Mouse (Mus musculus): ENCODE results near the gene Ptprg. TPM values are rescaled to one million over a fixed set of nuclear protein-coding genes. Genes with fewer than 3 reads are reported as not detected.

Ptprg gene
- polyA plus RNA-seq, 1 experiment from 2014 or later, result 48.1 TPM

DNA sequence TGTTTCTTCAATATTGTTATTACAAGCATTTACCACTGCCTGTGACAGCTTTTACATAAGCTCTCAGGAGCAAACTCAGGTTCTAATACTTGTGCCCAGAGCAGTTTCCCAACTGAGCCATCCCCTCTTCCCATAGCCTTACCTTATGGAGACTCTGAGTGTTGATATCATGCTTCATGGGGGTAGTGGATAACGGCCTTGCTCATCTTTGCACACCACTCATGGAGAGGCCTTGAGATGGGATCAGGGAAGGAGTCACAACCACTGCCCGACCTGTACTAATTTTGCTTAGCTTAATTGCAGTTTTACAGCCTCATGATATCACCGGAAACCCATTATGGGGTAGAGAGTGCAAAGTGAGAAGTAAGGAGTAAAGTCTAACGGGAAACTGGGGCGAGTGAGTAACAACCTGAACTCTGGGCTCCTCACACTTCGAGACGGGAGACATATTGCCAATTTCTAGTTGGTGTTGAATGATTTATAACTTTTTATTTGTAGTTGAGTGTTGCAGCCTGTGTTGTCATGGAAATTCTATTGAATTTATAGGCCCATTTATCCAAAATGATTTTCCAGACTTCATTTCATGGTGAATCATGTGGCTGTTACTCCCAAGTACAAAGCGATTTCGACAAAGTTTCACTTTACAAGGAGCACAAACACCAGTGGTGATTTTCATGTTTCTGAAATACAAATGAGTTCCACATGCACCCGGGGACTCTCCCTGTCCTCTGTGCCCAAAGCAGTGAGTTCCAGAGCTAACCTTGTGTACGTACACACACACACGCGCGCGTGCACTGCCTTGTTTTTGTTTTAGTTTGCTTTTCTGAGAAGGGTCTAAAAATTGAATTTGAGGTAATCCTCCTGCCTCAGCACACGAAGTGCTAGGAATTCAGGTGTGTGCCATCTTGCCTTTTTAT is 472.7 kb downstream of the Ptprg start:
- H3K27me3 ChIP-seq, result no peaks in the 10 kb centered on the region
- H3K9ac ChIP-seq, result no peak overlapping the region
- no peaks in the 10 kb centered on the region for H3K4me1 ChIP-seq (replicated peaks)
- no peak overlapping the region for H3K4me2 ChIP-seq
- WGBS, result 87% methylated on average over 16 of the region's 16 CpGs
- no peaks in the 10 kb centered on the region for H3K36me3 ChIP-seq
- ATAC-seq (ENCODE audit: low FRiP score, low read depth), result no peak
- no peak overlapping the region for H3K27ac ChIP-seq (replicated peaks)
- no peaks in the 10 kb centered on the region for H3K9me3 ChIP-seq
- H3K4me3 ChIP-seq, result no peak overlapping the region

DNA sequence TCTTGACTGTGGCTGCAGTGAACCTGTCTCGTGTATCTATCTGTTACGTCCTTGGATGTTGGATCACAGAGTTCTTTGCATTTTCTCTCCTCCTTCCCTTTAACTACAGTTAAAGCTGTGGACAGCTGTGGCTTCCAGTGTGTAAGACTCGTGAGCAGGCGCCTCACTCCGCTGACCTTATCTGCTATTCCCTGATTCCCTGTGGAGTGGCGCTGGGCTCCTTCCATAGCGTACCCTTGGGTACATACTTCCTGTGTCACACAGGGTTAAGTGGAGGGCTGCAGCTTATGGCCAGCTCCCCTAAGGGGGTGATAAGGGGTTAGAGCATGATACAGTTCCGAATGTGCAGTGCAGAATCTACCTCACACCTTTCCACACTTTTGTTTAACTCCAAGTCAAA is 473.9 kb downstream of the Ptprg start:
- Histone ChIP-seq H3K27me3 (no peaks in the 10 kb centered on the region), H3K4me1 (replicated peaks) (no peaks in the 10 kb centered on the region), H3K27ac (replicated peaks) (no peak overlapping the region), H3K9me3 (no peaks in the 10 kb centered on the region), H3K36me3 (no peaks in the 10 kb centered on the region), H3K9ac (no peak overlapping the region), H3K4me3 (no peak overlapping the region), H3K4me2 (no peak overlapping the region)
- 81% methylated on average over 8 of the region's 8 CpGs for WGBS
- no peak for ATAC-seq (ENCODE audit: low FRiP score, low read depth)

- H3K4me1 ChIP-seq (replicated peaks), result no peaks in the 10 kb centered on the region
- no peaks in the 10 kb centered on the region for H3K27me3 ChIP-seq
- H3K4me2 ChIP-seq, result no peak overlapping the region
- no peak overlapping the region for H3K27ac ChIP-seq (replicated peaks)
- 79% methylated on average over 2 of the region's 2 CpGs for WGBS
- no peaks in the 10 kb centered on the region for H3K9me3 ChIP-seq
- no peak overlapping the region for H3K9ac ChIP-seq
- no peak overlapping the region for H3K4me3 ChIP-seq
- H3K36me3 ChIP-seq, result no peaks in the 10 kb centered on the region
- ATAC-seq (ENCODE audit: low FRiP score, low read depth), result no peak
These were observed 476.6 kb downstream of the Ptprg start for GRCm38 (mm10) chr14:12029926-12030325.

DNA sequence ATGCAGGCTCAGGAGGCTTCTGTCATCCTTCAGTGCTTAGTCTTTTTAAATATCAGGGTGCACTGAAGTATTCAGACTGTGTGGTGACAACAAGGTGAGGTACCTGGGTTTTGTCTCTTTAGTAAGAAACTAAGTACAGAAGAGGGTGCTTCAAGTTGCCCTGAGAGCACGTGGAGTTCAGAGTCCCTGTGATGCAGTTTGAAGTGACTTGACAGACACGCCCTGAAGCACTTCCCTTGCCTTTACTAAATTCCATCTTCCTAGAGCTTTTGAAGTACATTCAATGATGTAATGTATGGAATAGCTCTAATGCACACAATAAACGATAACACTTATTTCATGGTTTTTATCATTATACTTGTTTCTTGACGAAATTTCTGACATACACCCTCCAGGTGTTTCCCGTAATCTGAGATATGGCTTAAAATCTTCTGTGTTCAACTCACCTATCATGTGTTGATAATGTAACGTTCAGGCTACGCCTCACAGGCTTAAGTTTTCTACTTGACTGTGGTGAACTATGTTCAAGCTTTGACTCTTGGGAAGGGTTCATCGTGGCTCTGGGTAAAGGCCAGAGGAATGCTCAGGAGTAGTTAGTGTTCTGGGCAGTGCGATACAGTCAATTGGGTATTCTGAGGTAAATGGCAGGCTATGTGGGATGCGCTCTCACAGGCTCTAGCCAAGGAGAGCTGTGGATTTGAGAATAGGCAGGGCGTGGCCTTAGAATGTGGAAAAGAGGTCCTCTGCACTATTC is 483.4 kb downstream of the Ptprg start:
- ATAC-seq (ENCODE audit: low FRiP score, low read depth), result no peak
- 93% methylated on average over 11 of the region's 11 CpGs for WGBS

DNA sequence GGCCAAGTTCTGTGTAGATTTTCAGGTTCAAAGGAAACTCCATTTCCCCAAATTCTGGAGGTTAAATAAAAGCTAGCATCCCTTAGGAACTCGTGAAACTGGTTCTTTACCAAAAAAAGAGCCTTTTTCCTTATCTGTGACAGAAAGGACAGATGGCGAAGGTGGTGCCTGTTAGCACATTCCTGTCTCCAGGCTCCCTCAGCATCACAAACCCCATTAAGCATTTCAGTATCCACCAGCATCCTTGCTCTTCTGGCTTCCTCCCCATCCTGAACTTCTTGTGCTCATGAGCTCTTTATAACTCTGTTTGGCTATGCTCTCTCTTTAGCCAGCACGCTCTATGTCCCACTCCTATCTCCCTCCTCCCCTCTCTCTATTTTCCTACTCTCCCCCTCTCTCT is 486.4 kb downstream of the Ptprg start:
- no peak overlapping the region for H3K27ac ChIP-seq (replicated peaks)
- no peaks in the 10 kb centered on the region for H3K4me1 ChIP-seq (replicated peaks)
- no peak for ATAC-seq (ENCODE audit: low FRiP score, low read depth)
- H3K4me2 ChIP-seq, result no peak overlapping the region
- H3K27me3 ChIP-seq, result no peaks in the 10 kb centered on the region
- 91% methylated on average over 3 of the region's 3 CpGs for WGBS
- H3K36me3 ChIP-seq, result no peaks in the 10 kb centered on the region
- no peak overlapping the region for H3K4me3 ChIP-seq
- H3K9ac ChIP-seq, result no peak overlapping the region
- H3K9me3 ChIP-seq, result no peaks in the 10 kb centered on the region

More for the DNA sequence above, 483.4 kb downstream of the Ptprg start:
- Histone ChIP-seq H3K27me3 (no peaks in the 10 kb centered on the region), H3K4me1 (replicated peaks) (no peaks in the 10 kb centered on the region), H3K36me3 (no peaks in the 10 kb centered on the region), H3K4me2 (no peak overlapping the region), H3K27ac (replicated peaks) (no peak overlapping the region), H3K9me3 (no peaks in the 10 kb centered on the region), H3K9ac (no peak overlapping the region), H3K4me3 (no peak overlapping the region)

- Histone ChIP-seq H3K4me1 (replicated peaks) (no peaks in the 10 kb centered on the region), H3K27me3 (no peaks in the 10 kb centered on the region), H3K9me3 (no peaks in the 10 kb centered on the region), H3K9ac (no peak overlapping the region), H3K27ac (replicated peaks) (no peak overlapping the region), H3K4me2 (no peak overlapping the region), H3K36me3 (no peaks in the 10 kb centered on the region), H3K4me3 (no peak overlapping the region)
- WGBS, result 94% methylated on average over 6 of the region's 6 CpGs
- no peak for ATAC-seq (ENCODE audit: low FRiP score, low read depth)
These were observed 488.2 kb downstream of the Ptprg start for GRCm38 (mm10) chr14:12041566-12041965.

- 97% methylated on average over 3 of the region's 3 CpGs for WGBS
- no peaks in the 10 kb centered on the region for H3K36me3 ChIP-seq
- no peaks in the 10 kb centered on the region for H3K9me3 ChIP-seq
- H3K27me3 ChIP-seq, result no peaks in the 10 kb centered on the region
- no peak overlapping the region for H3K4me2 ChIP-seq
- no peak for ATAC-seq (ENCODE audit: low FRiP score, low read depth)
- H3K4me3 ChIP-seq, result no peak overlapping the region
- H3K9ac ChIP-seq, result no peak overlapping the region
- no peaks in the 10 kb centered on the region for H3K4me1 ChIP-seq (replicated peaks)
- H3K27ac ChIP-seq (replicated peaks), result no peak overlapping the region
These were observed 493.0 kb downstream of the Ptprg start for GRCm38 (mm10) chr14:12046226-12046882.

GRCm38 (mm10) chr14:12047637-12048036 is 494.3 kb downstream of the Ptprg start:
- Histone ChIP-seq H3K9me3 (no peaks in the 10 kb centered on the region), H3K4me1 (replicated peaks) (no peaks in the 10 kb centered on the region), H3K4me3 (no peak overlapping the region), H3K27me3 (no peaks in the 10 kb centered on the region), H3K9ac (no peak overlapping the region), H3K27ac (replicated peaks) (no peak overlapping the region), H3K36me3 (no peaks in the 10 kb centered on the region), H3K4me2 (no peak overlapping the region)
- 96% methylated on average over 4 of the region's 4 CpGs for WGBS
- ATAC-seq (ENCODE audit: low FRiP score, low read depth), result no peak

DNA sequence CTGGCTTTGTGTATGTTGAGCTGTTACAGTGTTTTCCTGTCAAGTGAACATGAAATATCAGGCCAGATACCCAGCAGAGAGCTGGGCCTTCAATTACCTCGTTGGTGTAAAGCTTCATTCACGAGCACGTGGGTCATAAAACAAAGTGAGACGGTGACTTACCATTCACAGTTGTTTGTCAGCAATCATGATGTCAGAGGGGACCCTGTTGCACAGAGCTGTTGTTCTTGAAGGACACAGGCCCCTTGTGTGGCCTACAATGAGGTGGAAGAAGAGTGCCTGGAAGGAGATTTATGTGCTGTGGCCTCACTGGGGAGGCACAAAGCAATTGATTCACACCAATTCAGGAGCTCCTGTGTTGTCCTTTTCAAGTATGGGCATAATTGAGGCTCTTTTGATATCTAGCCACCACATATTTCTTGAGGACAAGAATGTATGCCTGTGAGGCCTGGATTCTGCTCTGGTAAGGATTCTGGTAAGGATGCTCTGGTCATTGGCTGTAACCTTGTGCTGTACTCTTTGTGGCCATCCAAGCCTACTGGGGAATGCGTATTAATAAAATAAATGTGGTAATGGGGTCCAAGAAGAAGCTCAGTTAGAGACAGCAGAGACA is 503.7 kb downstream of the Ptprg start:
- 56% methylated on average over 5 of the region's 5 CpGs for WGBS
- Histone ChIP-seq H3K9me3 (no peaks in the 10 kb centered on the region), H3K27ac (replicated peaks) (no peak overlapping the region), H3K4me2 (no peak overlapping the region), H3K27me3 (no peaks in the 10 kb centered on the region), H3K4me1 (replicated peaks) (0 out of 2 replicates have a peak, but pooled peaks cover 8% of the 10 kb centered on the region), H3K9ac (no peak overlapping the region), H3K36me3 (no peaks in the 10 kb centered on the region), H3K4me3 (no peak overlapping the region)
- no peak for ATAC-seq (ENCODE audit: low FRiP score, low read depth)

DNA sequence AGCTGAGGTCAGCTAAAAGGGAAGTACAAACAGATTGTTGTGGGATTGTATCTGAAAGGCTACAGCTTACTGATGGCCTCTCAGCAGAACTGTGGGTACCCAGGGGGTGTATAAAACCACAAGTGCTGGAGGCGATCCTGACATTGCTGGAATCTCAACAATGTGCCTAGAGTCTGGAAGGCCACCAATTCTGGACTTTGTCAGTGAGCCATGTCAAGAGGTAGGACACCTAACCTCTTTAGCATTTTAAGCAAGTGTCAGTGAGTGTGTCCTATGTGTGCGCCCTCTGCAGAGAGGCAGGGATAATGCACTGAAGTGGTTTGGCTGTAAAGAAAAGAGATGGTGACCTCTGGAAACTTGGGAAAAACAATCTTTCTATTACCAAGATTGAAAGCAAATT is 504.5 kb downstream of the Ptprg start:
- Histone ChIP-seq H3K27ac (replicated peaks) (no peak overlapping the region), H3K9ac (no peak overlapping the region), H3K27me3 (no peaks in the 10 kb centered on the region), H3K4me1 (replicated peaks) (0 out of 2 replicates have a peak, but pooled peaks cover 8% of the 10 kb centered on the region), H3K9me3 (no peaks in the 10 kb centered on the region), H3K36me3 (no peaks in the 10 kb centered on the region), H3K4me3 (no peak overlapping the region), H3K4me2 (no peak overlapping the region)
- WGBS, result 80% methylated on average over 2 of the region's 2 CpGs
- no peak for ATAC-seq (ENCODE audit: low FRiP score, low read depth)

DNA sequence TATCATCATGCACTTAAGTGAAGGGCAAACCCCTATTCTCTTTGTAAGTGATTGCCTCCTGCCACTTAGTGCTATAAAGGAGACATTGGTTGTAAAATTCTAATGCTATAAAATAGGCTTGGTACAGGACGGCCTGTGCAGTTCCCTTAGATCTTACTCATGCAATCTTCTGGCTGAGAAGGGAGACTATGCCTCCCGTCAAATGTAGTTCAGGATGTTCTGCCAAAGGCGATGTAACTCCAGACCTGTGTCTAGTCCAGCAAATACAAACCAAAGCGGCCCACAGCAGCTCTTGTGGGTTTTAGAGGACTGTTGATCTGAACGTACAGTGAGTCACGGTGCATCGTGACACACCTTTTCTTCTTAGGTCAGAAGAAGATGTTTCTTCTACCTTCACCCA is 505.8 kb downstream of the Ptprg start:
- H3K4me1 ChIP-seq (replicated peaks), result 0 out of 2 replicates have a peak, but pooled peaks cover 8% of the 10 kb centered on the region
- H3K4me3 ChIP-seq, result no peak overlapping the region
- WGBS, result 95% methylated on average over 7 of the region's 7 CpGs
- H3K9me3 ChIP-seq, result no peaks in the 10 kb centered on the region
- ATAC-seq (ENCODE audit: low FRiP score, low read depth), result no peak
- no peaks in the 10 kb centered on the region for H3K27me3 ChIP-seq
- no peak overlapping the region for H3K27ac ChIP-seq (replicated peaks)
- no peak overlapping the region for H3K9ac ChIP-seq
- H3K36me3 ChIP-seq, result no peaks in the 10 kb centered on the region
- no peak overlapping the region for H3K4me2 ChIP-seq
